In genomic region chr9:8351071-8351470, GRCm38 (mm10) we compare ENCODE assay signal across 23 mouse cellular contexts.
DNase-seq lines count a peak whose midpoint lies in the region; ATAC-seq lines count a peak whose summit lies in the region.
"Had no signal": no experiment of that assay in that cellular context is flagged by ENCODE, and none has a peak within 500 bp of the region (broad histone marks: within the 10 kb centered on the region; RNA-seq: fewer than 3 reads in every experiment).

No protein-coding gene starts in this region.

- H3K27ac ChIP-seq in kidney, embryonic 15.5 days: no peak overlapping the region
- H3K27ac ChIP-seq in midbrain, embryonic 15.5 days: no peak overlapping the region
- H3K27ac ChIP-seq: embryonic facial prominence, embryonic 13.5 days; forebrain, embryonic 12.5 days; heart, embryonic 10.5 days; hindbrain, embryonic 12.5 days had no signal

- WGBS in kidney, embryonic 15.5 days: 51% methylated on average over 3 of the region's 3 CpGs
- WGBS in midbrain, embryonic 15.5 days: 69% methylated on average over 3 of the region's 3 CpGs

- no peak for ATAC-seq in kidney, embryonic 15.5 days (replicated peaks; ENCODE audit: low FRiP score)
- no peak for ATAC-seq in inflammation-experienced regulatory T-cells, adult 6 months
- ATAC-seq in midbrain, embryonic 15.5 days (replicated peaks): no peak
- ATAC-seq: activated CD4-positive, CD25-positive, alpha-beta regulatory T cell, adult 4 months; forebrain, embryonic 16.5 days; Patski had no signal

- no peak overlapping the region for H3K4me2 ChIP-seq in kidney, embryonic 15.5 days
- H3K4me2 ChIP-seq in midbrain, embryonic 15.5 days: no peak overlapping the region
- H3K4me2 ChIP-seq: embryonic facial prominence, embryonic 13.5 days; forebrain, embryonic 12.5 days; hindbrain, embryonic 12.5 days had no signal

- no peaks in the 10 kb centered on the region for H3K27me3 ChIP-seq in kidney, embryonic 15.5 days
- no peaks in the 10 kb centered on the region for H3K27me3 ChIP-seq in midbrain, embryonic 15.5 days (replicated peaks)
- H3K27me3 ChIP-seq: embryonic facial prominence, embryonic 13.5 days; forebrain, embryonic 12.5 days; hindbrain, embryonic 12.5 days; Patski had no signal

- H3K4me3 ChIP-seq in kidney, embryonic 15.5 days (replicated peaks): no peak overlapping the region
- H3K4me3 ChIP-seq in midbrain, embryonic 15.5 days: no peak overlapping the region
- H3K4me3 ChIP-seq: embryonic facial prominence, embryonic 13.5 days; forebrain, embryonic 12.5 days; heart, embryonic 10.5 days; hindbrain, embryonic 12.5 days had no signal

- no peaks in the 10 kb centered on the region for H3K4me1 ChIP-seq in kidney, embryonic 15.5 days
- H3K4me1 ChIP-seq in midbrain, embryonic 15.5 days: no peaks in the 10 kb centered on the region
- H3K4me1 ChIP-seq: embryonic facial prominence, embryonic 13.5 days; forebrain, embryonic 12.5 days; heart, embryonic 10.5 days; hindbrain, embryonic 12.5 days had no signal

- no peak overlapping the region for H3K9ac ChIP-seq in kidney, embryonic 15.5 days
- H3K9ac ChIP-seq in midbrain, embryonic 15.5 days: no peak overlapping the region
- H3K9ac ChIP-seq: embryonic facial prominence, embryonic 13.5 days; forebrain, embryonic 12.5 days; hindbrain, embryonic 12.5 days had no signal

- H3K36me3 ChIP-seq in kidney, embryonic 15.5 days: no peaks in the 10 kb centered on the region
- no peaks in the 10 kb centered on the region for H3K36me3 ChIP-seq in midbrain, embryonic 15.5 days (replicated peaks)
- H3K36me3 ChIP-seq: embryonic facial prominence, embryonic 13.5 days; forebrain, embryonic 12.5 days; heart, embryonic 10.5 days; hindbrain, embryonic 12.5 days had no signal

- peak; percentile 49 for DNase-seq in kidney, adult 18-20 months
- DNase-seq in Muller cell, postnatal 12 days (ENCODE audit: inconsistent ontology term): peak; percentile 60
- peak; percentile 78 for DNase-seq in kidney, adult 9 months
- DNase-seq in kidney, postnatal 25 days: peak; percentile 50 to 60
- no peak for DNase-seq in ovary, postnatal 10 days (ENCODE audit: low spot score)
- DNase-seq: adrenal gland, adult 8-10 months; adrenal gland, postnatal 36 days; cerebellum, adult 2 months; cerebellum, postnatal 25 days; gastrocnemius, postnatal 10 days; heart, adult 18-20 months; heart, postnatal 10 days; heart, postnatal 4 days had no signal

- no peaks in the 10 kb centered on the region for H3K9me3 ChIP-seq in kidney, embryonic 15.5 days (replicated peaks)
- H3K9me3 ChIP-seq in midbrain, embryonic 15.5 days: no peaks in the 10 kb centered on the region
- H3K9me3 ChIP-seq: embryonic facial prominence, embryonic 13.5 days; forebrain, embryonic 12.5 days; heart, embryonic 10.5 days; hindbrain, embryonic 12.5 days had no signal
